Mouse (Mus musculus) limb, embryonic 14.5 days (tissue): Measurements from ENCODE around the gene Ppp2r2c. TPM values are rescaled to one million over a fixed set of nuclear protein-coding genes. Genes with fewer than 3 reads are reported as not detected.

Experiments
- ATAC-seq: fragments of 200-750 bp; cut with Nextera tagmentation; 2 replicates; pipeline ENCODE4 v1.8.0; 2017; ENCODE audit warnings: low read depth, moderate number of reproducible peaks, moderate TSS enrichment; ENCODE audit not compliant: low FRiP score
- DNase-seq: peaks from one replicate; pipeline ENCODE4 v3.0.0-alpha.2; 2015; ENCODE audit warnings: low spot score
- H3K27ac ChIP-seq: fragments of 300-500 bp; sonication (generic); replicated peaks from 2 replicates; pipeline ENCODE4 v1.5.1; 2014; ENCODE audit warnings: low read depth, mild to moderate bottlenecking, low read length, moderate library complexity, mixed read lengths
- H3K27me3 ChIP-seq: fragments of 300-500 bp; sonication (generic); 2 replicates; pipeline ENCODE4 v1.6.1; 2014; ENCODE audit warnings: low read length, mixed read lengths; ENCODE audit not compliant: control insufficient read depth, insufficient read depth
- H3K36me3 ChIP-seq: fragments of 300-500 bp; sonication (generic); 2 replicates; pipeline ENCODE4 v1.6.1; 2014; ENCODE audit warnings: mild to moderate bottlenecking, low read length, moderate library complexity, mixed read lengths; ENCODE audit not compliant: control insufficient read depth, insufficient read depth
- H3K4me1 ChIP-seq: fragments of 300-500 bp; sonication (generic); 2 replicates; pipeline ENCODE4 v1.6.1; 2014; ENCODE audit warnings: antibody characterized with exemption, low read length, mixed read lengths; ENCODE audit not compliant: control insufficient read depth, insufficient read depth
- H3K4me2 ChIP-seq: fragments of 300-500 bp; sonication (generic); replicated peaks from 2 replicates; pipeline ENCODE4 v1.6.1; 2014; ENCODE audit warnings: low read depth, mild to moderate bottlenecking, low read length, moderate library complexity; ENCODE audit not compliant: severe bottlenecking
- H3K4me3 ChIP-seq: fragments of 300-500 bp; sonication (generic); replicated peaks from 2 replicates; pipeline ENCODE4 v1.5.1; 2014; ENCODE audit warnings: low read length
- H3K9ac ChIP-seq: fragments of 300-500 bp; sonication (generic); 2 replicates; pipeline ENCODE4 v1.6.1; 2014; ENCODE audit warnings: mild to moderate bottlenecking, low read depth, low read length, moderate library complexity; ENCODE audit not compliant: severe bottlenecking
- H3K9me3 ChIP-seq: fragments of 300-500 bp; sonication (generic); 2 replicates; pipeline ENCODE4 v1.6.1; 2016; ENCODE audit warnings: low read length; ENCODE audit not compliant: control insufficient read depth
- POLR2A ChIP-seq: fragments of 200-500 bp; IDR thresholded peaks from 2 replicates; pipeline ENCODE4 v1.8.0; 2012; ENCODE audit warnings: inconsistent platforms, mild to moderate bottlenecking, moderate library complexity, borderline replicate concordance; ENCODE audit not compliant: insufficient read depth, insufficient read length; ENCODE audit errors: extremely low read depth
- WGBS: fragments of 180-500 bp; shearing (Covaris S2); extraction: QIAGEN DNeasy Blood & Tissue Kit; methylation state at CpG from one replicate; pipeline ENCODE4 v1.1.7; 2014; 5-methylcytosine and 5-hydroxymethylcytosine counted together
- polyA plus RNA-seq, 2 experiments: library from polyadenylated mRNA; depleted of rRNA in 1 of 2; stranded (reverse) in 1 of 2; unstranded in 1 of 2; fragments of >200 nt; fragmentation: Nextera tagmentation in 1 of 2; extraction: Ambion mirVana in 1 of 2; gene quantifications; 2 replicates each; pipeline versions ENCODE4 v1.2.1 to v1.2.3; 2012 to 2014

The Ppp2r2c gene
- polyA plus RNA-seq, 2 experiments = 0.11 to 0.63 TPM

- WGBS = under 1% methylated on average over 55 of the region's 56 CpGs
- Histone ChIP-seq H3K27ac (no peak overlapping the region), H3K9me3 (no peaks in the 10 kb centered on the region), H3K4me1 (peaks cover 3% of the 10 kb centered on the region; the same call in 1 of the 2 replicates), H3K27me3 (peaks cover 70% of the 10 kb centered on the region), H3K9ac (no peak overlapping the region), H3K4me2 (peak overlapping the region; percentile 67), H3K36me3 (no peaks in the 10 kb centered on the region), H3K4me3 (peak overlapping the region; percentile 29)
- ATAC-seq = no peak
- DNase-seq = no peak
- TF ChIP-seq POLR2A = no peak
Observed at GRCm38 (mm10) chr5:36869578-36870236, 1.4 kb downstream of the Ppp2r2c start.

DNA sequence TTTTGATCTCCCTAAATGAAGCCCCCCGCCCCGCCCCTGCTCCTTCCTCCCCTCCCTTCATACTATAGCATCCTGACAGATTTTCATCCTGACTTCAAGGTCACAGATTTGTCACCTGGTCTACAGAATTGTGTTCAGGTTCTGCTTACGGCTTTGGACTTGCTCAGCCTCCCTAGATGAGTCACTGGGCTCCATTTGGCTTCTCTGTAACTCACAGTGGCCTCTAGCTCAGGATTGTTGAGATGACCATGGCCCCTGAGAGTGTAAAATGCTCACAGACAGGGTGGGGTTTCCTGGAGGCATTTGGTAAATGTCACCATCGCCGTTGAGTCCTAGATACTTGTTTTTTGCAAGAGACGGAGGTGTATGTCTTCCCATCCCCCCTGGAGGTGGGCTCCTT, 2.6 kb downstream of the Ppp2r2c start:
- Histone ChIP-seq H3K4me1 (peaks cover 3% of the 10 kb centered on the region; the same call in 1 of the 2 replicates), H3K4me2 (no peak overlapping the region), H3K27ac (no peak overlapping the region), H3K4me3 (no peak overlapping the region), H3K27me3 (peaks cover 67% of the 10 kb centered on the region), H3K36me3 (no peaks in the 10 kb centered on the region), H3K9ac (no peak overlapping the region), H3K9me3 (no peaks in the 10 kb centered on the region)
- TF ChIP-seq POLR2A = no peak
- DNase-seq (no peak), ATAC-seq (no peak)
- 77% methylated on average over 6 of the region's 6 CpGs for WGBS

DNA sequence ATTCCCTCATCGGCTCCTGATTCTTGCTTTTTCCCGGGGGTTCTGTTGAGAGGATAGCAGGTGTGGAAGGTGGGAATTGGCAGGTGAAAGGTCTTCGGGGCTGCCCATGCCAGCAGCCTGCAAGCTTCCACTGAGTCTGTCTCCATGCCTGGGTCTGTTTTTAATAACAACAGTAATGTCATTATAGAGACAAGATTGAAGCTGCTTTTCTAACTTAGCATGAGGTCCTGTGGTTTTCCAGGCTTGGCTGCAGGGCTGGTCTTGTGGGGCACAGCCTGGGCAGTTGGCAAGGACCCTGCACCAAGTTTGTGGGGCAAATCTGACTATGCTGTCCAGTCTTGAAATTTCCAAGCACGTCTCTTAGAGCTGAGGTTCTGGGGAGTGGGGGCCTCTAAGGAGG, 7.6 kb downstream of the Ppp2r2c start:
- H3K36me3 ChIP-seq = no peaks in the 10 kb centered on the region
- no peak overlapping the region for H3K27ac ChIP-seq
- no peak for ATAC-seq
- WGBS = 80% methylated on average over 4 of the region's 4 CpGs
- no peaks in the 10 kb centered on the region for H3K4me1 ChIP-seq
- no peak for TF ChIP-seq POLR2A
- peaks cover 17% of the 10 kb centered on the region for H3K27me3 ChIP-seq
- no peak for DNase-seq
- no peak overlapping the region for H3K9ac ChIP-seq
- H3K9me3 ChIP-seq = no peaks in the 10 kb centered on the region
- no peak overlapping the region for H3K4me2 ChIP-seq
- H3K4me3 ChIP-seq = no peak overlapping the region

DNA sequence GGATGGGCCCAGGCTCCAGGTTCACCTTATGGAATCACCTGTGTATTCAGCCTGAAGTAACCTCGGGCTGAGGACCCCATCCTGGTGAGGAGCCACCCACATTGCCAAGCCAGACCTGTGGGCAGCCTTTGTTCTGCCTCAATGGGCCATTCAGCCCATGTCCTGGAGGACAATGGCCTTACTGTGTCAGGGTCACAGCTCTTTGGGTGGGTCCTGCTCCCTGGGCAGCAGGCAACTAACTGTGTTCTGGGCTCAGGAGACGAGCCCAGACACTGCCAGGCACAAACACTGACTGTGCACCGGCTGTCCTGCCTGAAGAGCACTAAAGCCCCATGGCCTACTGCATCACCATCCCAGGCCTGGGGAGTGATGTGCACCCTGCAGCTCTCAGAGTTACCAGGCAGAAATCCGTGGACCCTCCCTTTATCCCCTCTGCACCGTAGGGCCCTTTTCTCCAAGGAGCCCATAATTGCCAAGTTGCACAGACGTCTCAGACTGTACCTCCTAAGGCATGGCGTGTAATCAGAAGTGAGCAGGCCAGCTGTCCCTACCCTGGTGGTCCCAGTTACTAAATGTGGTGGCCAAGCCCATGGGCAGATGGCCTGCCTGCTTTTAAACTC, 8.6 kb downstream of the Ppp2r2c start:
- Histone ChIP-seq H3K9ac (no peak overlapping the region), H3K27ac (no peak overlapping the region), H3K36me3 (no peaks in the 10 kb centered on the region), H3K4me2 (no peak overlapping the region), H3K27me3 (peaks cover 8% of the 10 kb centered on the region; the same call in 1 of the 2 replicates), H3K9me3 (no peaks in the 10 kb centered on the region), H3K4me3 (no peak overlapping the region), H3K4me1 (no peaks in the 10 kb centered on the region)
- TF ChIP-seq POLR2A = no peak
- ATAC-seq (no peak), DNase-seq (no peak)
- 59% methylated on average over 7 of the region's 7 CpGs for WGBS

DNA sequence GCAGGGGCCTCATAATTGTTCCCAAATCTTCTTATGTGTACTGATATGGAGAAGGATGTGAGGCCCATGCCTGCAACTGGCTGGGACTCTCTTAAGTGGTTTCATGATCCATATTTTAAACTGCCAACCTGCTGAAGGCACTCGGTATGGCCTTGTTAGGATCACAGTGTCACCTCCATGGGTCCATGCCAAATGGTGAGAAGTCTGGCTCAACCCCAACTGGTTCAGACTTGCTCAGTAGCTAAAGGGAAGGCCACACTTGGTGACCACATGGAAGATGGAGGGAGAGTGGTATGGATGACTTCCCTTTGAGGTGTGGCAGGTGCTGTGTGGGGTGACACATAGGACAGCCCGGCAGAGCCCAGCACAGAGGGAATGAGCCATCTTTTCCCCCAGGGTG, 9.3 kb downstream of the Ppp2r2c start:
- no peak overlapping the region for H3K4me2 ChIP-seq
- no peak overlapping the region for H3K9ac ChIP-seq
- no peak overlapping the region for H3K27ac ChIP-seq
- DNase-seq (no peak), ATAC-seq (no peak)
- H3K9me3 ChIP-seq = no peaks in the 10 kb centered on the region
- no peaks in the 10 kb centered on the region for H3K4me1 ChIP-seq
- no peak overlapping the region for H3K4me3 ChIP-seq
- TF ChIP-seq POLR2A = no peak
- H3K36me3 ChIP-seq = no peaks in the 10 kb centered on the region
- 79% methylated on average over 2 of the region's 2 CpGs for WGBS
- 0 out of 2 replicates have a peak, but pooled peaks cover under 1% of the 10 kb centered on the region for H3K27me3 ChIP-seq
